Mouse (Mus musculus) cortical plate, adult 2 months (tissue): ENCODE data around the gene Thg1l.

Source experiments
- CTCF ChIP-seq: fragments of 200-500 bp; IDR thresholded peaks from 2 replicates; pipeline ENCODE4 v1.5.1; 2011; ENCODE audit warnings: mild to moderate bottlenecking, control low read depth, low read length; ENCODE audit not compliant: insufficient read depth; ENCODE audit errors: extremely low read depth
- POLR2A ChIP-seq: fragments of 200-500 bp; IDR thresholded peaks from 2 replicates; pipeline ENCODE4 v1.6.1; 2011; ENCODE audit warnings: mild to moderate bottlenecking, low read length, control low read depth; ENCODE audit not compliant: insufficient read depth; ENCODE audit errors: extremely low read depth

DNA sequence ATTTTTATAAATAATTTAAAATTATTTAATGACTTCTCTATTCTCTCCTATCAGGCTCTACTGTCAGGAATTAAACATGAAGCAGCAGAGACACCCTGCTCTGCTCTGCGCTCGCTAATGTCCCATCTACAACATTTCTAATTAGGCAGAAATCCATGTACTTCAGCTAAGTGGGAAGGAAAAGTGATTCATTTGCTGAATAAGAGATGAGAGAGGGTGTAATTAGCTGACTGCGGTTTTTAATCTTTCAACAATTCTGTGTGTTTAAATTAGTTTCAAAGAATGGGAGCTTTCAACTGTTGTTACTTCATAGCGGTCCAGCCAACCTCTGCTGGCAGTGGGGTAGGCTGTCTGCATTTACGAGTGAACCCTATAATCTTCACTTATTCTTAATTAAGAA, 44.6 kb downstream of the Thg1l start:
- TF ChIP-seq CTCF (no peak), POLR2A (no peak)
